Mouse (Mus musculus): ENCODE data around the gene Zfp738. TPM values are rescaled to one million over a fixed set of nuclear protein-coding genes. Genes with fewer than 3 reads are reported as not detected.

The Zfp738 gene
- 4.3 and 6.8 TPM in 2 replicates for polyA plus RNA-seq (2012; rRNA removed; ENCODE audit: low replicate concordance)

DNA sequence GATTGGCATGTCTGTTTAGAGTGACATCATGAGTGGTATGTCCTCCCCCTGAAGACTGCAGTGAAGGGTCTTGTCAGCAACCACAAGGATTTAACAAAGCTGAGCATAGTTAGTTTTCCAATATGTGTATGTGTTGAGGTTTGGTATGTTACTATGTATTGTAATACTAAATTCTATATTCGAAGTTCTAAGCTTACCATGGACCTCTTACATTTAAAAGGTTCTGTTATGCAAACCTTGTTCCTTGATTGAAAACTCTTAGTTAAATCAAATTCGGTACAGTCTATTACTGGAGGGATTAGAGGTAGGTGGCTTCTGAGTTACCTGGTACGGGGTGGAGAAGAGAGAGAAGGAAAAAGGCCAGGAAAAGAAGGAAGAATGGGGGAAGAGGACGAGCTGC, at the start of gene Zfp738:
TSS of gene Zfp738 (minus strand) at position 101 of the 400 bp plus-strand sequence.

GRCm38 (mm10) chr13:67728641-67729318, 41.9 kb upstream of the Zfp738 start, which contains the start of gene Zfp65:
TSS of gene Zfp65 (minus strand) at chr13:67729173.

DNA sequence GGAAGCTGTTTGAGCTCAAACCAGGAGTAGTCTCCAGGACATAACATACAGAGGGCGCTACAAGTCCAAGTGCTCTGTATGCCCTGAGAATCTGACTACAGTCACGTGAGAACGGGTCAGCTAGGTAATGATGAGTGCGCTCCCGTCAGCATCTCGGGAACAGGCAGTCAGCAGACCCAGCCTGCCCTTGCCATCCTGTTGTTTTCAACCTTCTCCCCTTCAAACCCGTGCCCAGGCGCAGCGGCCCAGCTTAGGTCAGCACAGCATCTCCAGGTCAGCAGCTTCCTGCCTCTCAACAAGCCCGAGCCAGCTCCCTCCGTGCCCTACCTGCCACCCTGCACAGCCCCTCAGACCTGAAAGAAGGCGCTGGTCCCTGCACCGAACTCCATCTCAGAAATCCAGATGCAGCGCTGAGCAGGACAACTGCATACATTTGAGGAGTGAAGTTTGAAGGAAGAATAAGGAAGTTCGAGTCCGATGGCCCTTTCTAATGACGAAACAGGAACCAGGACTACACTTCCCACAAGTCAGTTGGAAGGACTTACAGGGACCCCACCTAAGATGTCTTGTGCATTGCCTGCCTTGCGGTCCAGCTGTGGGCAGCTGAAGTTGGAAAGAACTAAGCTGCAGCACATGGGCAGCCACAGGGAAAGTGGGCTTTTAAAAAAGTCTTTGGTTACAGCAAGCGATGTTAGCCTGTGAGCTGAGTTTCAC, 49.4 kb downstream of the Zfp738 start, which contains the start of the genes Gm49345 and Zfp729a:
TSS of gene Gm49345 (minus strand) at position 476 of the 714 bp plus-strand sequence.
TSS of gene Zfp729a (minus strand) at position 498 of the 714 bp plus-strand sequence.

DNA sequence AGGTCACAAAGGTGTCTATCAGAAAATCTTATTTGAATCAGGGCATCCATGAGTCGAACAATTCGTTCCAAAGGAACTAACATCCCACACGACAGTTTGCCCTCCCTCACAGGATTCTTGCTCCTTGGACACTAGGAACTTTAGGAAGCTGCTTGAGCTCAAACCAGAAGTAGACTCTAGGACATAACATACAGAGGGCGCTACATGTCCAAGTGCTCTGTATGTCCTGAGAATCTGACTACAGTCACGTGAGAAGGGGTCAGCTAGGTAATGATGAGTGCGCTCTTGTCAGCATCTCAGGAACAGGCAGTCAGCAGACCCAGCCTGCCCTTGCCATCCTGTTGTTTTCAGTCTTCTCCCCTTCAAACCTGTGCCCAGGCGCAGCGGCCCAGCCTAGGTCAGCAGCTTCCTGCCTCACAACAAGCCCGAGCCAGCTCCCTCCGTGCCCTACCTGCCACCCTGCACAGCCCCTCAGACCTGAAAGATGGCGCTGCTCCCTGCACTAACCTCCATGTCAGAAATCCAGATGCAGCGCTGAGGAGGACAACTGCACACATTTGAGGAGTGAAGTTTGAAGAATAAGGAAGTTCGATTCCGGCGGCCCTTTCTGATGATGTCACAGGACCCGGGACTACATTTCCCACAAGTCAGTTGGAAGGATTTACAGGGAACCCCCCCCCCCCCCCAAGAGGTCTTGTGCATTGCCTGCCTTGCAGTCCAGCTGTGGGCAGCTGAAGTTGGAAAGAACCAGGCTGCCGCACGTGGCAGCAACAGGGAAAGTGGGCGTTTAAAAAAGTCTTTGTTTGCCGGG, 77.6 kb downstream of the Zfp738 start, which contains the start of gene Zfp729b:
TSS of gene Zfp729b (minus strand) at position 642 of the 811 bp plus-strand sequence.

Other genes with a start within 250 kb of the Zfp738 start
- 2.2 and 5.1 TPM in 2 replicates for gene Zfp874a, start 235.4 kb downstream of the Zfp738 start, polyA plus RNA-seq (2012; rRNA removed; ENCODE audit: low replicate concordance)
- gene Zfp874b, start 202.8 kb downstream of the Zfp738 start, polyA plus RNA-seq (2012; rRNA removed; ENCODE audit: low replicate concordance), result 4.4 and 5.5 TPM in 2 replicates
- 1.1 and 1.5 TPM in 2 replicates for gene Zfp58, start 186.5 kb downstream of the Zfp738 start, polyA plus RNA-seq (2012; rRNA removed; ENCODE audit: low replicate concordance)
- gene Gm26965, start 160.9 kb downstream of the Zfp738 start, polyA plus RNA-seq (2012; rRNA removed; ENCODE audit: low replicate concordance), result not detected in 2 replicates
- 23.3 and 37.9 TPM in 2 replicates for gene Zfp87, start 160.9 kb downstream of the Zfp738 start, polyA plus RNA-seq (2012; rRNA removed; ENCODE audit: low replicate concordance)
- 2.0 and 4.3 TPM in 2 replicates for gene Zfp748, start 133.2 kb downstream of the Zfp738 start, polyA plus RNA-seq (2012; rRNA removed; ENCODE audit: low replicate concordance)
- gene Zfp729b, start 77.4 kb downstream of the Zfp738 start, polyA plus RNA-seq (2012; rRNA removed; ENCODE audit: low replicate concordance), result 0.62 and 1.0 TPM in 2 replicates
- 0.17 TPM in 1 of 2 replicates, not detected in the other for gene Gm49345, start 49.3 kb downstream of the Zfp738 start, polyA plus RNA-seq (2012; rRNA removed; ENCODE audit: low replicate concordance)
- gene Zfp729a, start 49.3 kb downstream of the Zfp738 start, polyA plus RNA-seq (2012; rRNA removed; ENCODE audit: low replicate concordance), result 0.73 and 2.0 TPM in 2 replicates
- 1.0 and 2.2 TPM in 2 replicates for gene Zfp65, start 42.1 kb upstream of the Zfp738 start, polyA plus RNA-seq (2012; rRNA removed; ENCODE audit: low replicate concordance)
- gene Zfp85, start 68.2 kb upstream of the Zfp738 start, polyA plus RNA-seq (2012; rRNA removed; ENCODE audit: low replicate concordance), result 0.46 and 0.77 TPM in 2 replicates
- 0.90 and 1.5 TPM in 2 replicates for gene Zfp493, start 92.6 kb upstream of the Zfp738 start, polyA plus RNA-seq (2012; rRNA removed; ENCODE audit: low replicate concordance)
- 0.59 and 1.1 TPM in 2 replicates for gene Zfp273, start 126.7 kb upstream of the Zfp738 start, polyA plus RNA-seq (2012; rRNA removed; ENCODE audit: low replicate concordance)
- 1.6 and 1.9 TPM in 2 replicates for gene Gm10037, start 144.0 kb upstream of the Zfp738 start, polyA plus RNA-seq (2012; rRNA removed; ENCODE audit: low replicate concordance)
- not detected in 2 replicates for gene BC048507, start 176.3 kb upstream of the Zfp738 start, polyA plus RNA-seq (2012; rRNA removed; ENCODE audit: low replicate concordance)